Mouse (Mus musculus): ENCODE results near the gene Bpifa5. TPM values are rescaled to one million over a fixed set of nuclear protein-coding genes. Genes with fewer than 3 reads are reported as not detected.

Gene Bpifa5
- total RNA-seq (2014; rRNA removed; ENCODE audit: low replicate concordance) = not detected in 2 replicates
- not detected in 2 replicates for polyA plus RNA-seq (2015; fragmentation: Nextera tagmentation; extraction: Ambion mirVana)

DNA sequence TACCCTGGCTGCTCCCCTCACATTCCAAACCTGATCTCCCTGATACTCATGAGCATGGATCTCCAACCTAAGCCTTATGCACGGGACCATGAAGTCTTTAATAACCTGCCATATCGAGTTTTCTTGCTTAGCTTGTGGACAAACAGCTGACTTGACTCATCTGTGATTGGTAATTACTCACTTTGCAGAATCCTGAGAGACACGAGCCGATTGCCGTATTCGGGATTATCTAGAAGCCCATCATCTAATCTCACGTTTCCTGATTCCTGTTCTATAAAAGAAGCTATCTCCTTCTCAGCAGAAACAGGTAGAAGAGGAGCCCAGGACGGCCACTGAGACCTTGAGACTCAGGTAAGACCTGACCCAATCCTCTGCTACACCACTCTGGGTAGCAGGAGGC lies at the start of gene Bpifa5:
Bpifa5 (plus strand) TSS at position 301 of the 400 bp plus-strand sequence.
- H3K36me3 ChIP-seq (replicated peaks; ENCODE audit: control insufficient read depth, insufficient read depth, low read length) = no peaks in the 10 kb centered on the region
- DNase-seq (ENCODE audit: low spot score) (no peak), ATAC-seq (ENCODE audit: insufficient read depth, low read depth) (no peak)
- no peaks in the 10 kb centered on the region for H3K4me1 ChIP-seq (ENCODE audit: control insufficient read depth, insufficient read depth)
- no peak within 1 kb of the TSS for H3K4me2 ChIP-seq (ENCODE audit: low read depth, low read length)
- H3K4me3 ChIP-seq (ENCODE audit: low read depth, low read length) = no peak within 1 kb of the TSS
- H3K9ac ChIP-seq (replicated peaks; ENCODE audit: low read depth, low read length) = no peak within 1 kb of the TSS
- H3K9me3 ChIP-seq (replicated peaks; ENCODE audit: control insufficient read depth, low read length) = peaks cover 6% of the 10 kb centered on the region
- TF ChIP-seq EP300 (IDR thresholded peaks at IDR 0.05; ENCODE audit: low read depth) = no peak
- no peak for TF ChIP-seq CTCF (IDR thresholded peaks at IDR 0.05; ENCODE audit: low read depth)
- WGBS = 70% methylated on average over 8 of the region's 8 CpGs
- H3K27ac ChIP-seq (ENCODE audit: low read depth) = no peak within 1 kb of the TSS
- H3K27me3 ChIP-seq (ENCODE audit: control insufficient read depth, insufficient read depth, low read length) = no peaks in the 10 kb centered on the region

DNA sequence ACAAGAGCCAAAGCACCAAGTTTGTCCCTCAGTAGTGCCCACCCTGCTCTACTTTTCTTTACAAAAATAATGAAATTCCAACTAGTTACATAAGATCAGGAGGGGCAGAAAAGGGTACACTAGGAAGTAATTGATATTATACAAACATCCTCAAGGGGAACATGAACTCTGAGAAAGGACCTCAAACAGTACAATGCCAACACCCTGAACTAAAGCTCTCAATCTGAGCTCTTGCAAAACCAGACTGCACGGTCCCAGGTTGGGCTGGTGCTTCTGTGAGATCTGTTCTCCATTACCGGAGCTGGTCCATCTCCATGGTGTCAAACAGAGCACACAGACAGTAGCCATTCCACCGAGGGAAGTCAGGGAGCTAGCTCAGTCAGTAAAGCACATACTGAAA lies 45.0 kb upstream of the Bpifa5 start:
- ATAC-seq (ENCODE audit: insufficient read depth, low read depth) (no peak), DNase-seq (ENCODE audit: low spot score) (no peak)
- H3K27ac ChIP-seq (ENCODE audit: low read depth) = no peak overlapping the region
- H3K4me1 ChIP-seq (ENCODE audit: control insufficient read depth, insufficient read depth) = no peaks in the 10 kb centered on the region
- no peaks in the 10 kb centered on the region for H3K36me3 ChIP-seq (replicated peaks; ENCODE audit: control insufficient read depth, insufficient read depth, low read length)
- TF ChIP-seq EP300 (IDR thresholded peaks at IDR 0.05; ENCODE audit: low read depth) = no peak
- TF ChIP-seq CTCF (IDR thresholded peaks at IDR 0.05; ENCODE audit: low read depth) = no peak
- H3K4me3 ChIP-seq (ENCODE audit: low read depth, low read length) = no peak overlapping the region
- H3K27me3 ChIP-seq (ENCODE audit: control insufficient read depth, insufficient read depth, low read length) = no peaks in the 10 kb centered on the region
- no peaks in the 10 kb centered on the region for H3K9me3 ChIP-seq (replicated peaks; ENCODE audit: control insufficient read depth, low read length)
- 78% methylated on average over 3 of the region's 3 CpGs for WGBS
- no peak overlapping the region for H3K9ac ChIP-seq (replicated peaks; ENCODE audit: low read depth, low read length)
- no peak overlapping the region for H3K4me2 ChIP-seq (ENCODE audit: low read depth, low read length)

DNA sequence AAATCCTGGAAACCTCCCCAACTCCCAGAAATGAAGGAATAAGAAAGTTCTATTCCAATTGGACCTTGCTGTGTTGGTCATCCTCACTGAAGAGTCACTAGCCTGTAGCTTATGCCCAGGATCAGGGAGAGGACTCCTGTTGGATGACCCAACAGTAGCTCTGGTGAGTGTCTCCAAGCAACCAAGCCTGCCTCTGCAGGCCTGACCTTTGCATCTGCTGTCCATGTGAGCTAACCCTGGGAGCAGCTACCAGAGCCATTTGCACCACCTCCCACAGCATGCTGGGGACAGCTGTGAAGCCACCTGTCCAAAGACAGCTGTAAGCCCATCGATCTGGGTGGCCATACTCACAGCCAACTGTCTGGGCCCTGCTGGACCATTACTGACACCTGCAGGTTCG lies 32.3 kb upstream of the Bpifa5 start, which contains the start of gene Bpifa3:
Bpifa3 (plus strand) TSS at position 217 of the 400 bp plus-strand sequence.
- no peak for DNase-seq (ENCODE audit: low spot score)

DNA sequence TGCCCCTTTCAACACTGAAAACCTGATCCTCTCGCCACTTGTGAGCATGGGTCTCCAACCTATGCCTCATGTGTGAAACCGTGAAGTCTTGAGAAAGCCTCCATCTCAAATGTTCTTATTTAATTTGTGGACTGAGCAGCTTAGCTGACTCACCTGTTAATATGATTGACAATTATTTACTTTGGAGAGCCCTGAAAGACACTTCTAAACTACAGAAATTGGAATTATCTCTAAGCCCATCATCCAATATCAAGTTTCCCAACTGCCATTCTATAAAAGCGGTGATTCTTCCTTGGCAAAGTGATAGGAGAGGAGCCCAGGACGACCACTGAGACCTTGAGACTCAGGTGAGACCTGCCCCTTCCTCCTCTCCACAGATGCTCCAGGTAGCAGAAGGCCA lies 19.8 kb upstream of the Bpifa5 start, which contains the start of gene Bpifa1:
Bpifa1 (plus strand) TSS at position 301 of the 400 bp plus-strand sequence.
- 70% methylated on average over 4 of the region's 4 CpGs for WGBS
- ATAC-seq (ENCODE audit: insufficient read depth, low read depth) (no peak), DNase-seq (ENCODE audit: low spot score) (no peak)
- Histone ChIP-seq H3K27ac (ENCODE audit: low read depth) (no peak within 1 kb of the TSS), H3K9ac (replicated peaks; ENCODE audit: low read depth, low read length) (no peak within 1 kb of the TSS), H3K4me1 (ENCODE audit: control insufficient read depth, insufficient read depth) (no peaks in the 10 kb centered on the region), H3K9me3 (replicated peaks; ENCODE audit: control insufficient read depth, low read length) (no peaks in the 10 kb centered on the region), H3K4me3 (ENCODE audit: low read depth, low read length) (no peak within 1 kb of the TSS), H3K27me3 (ENCODE audit: control insufficient read depth, insufficient read depth, low read length) (no peaks in the 10 kb centered on the region), H3K4me2 (ENCODE audit: low read depth, low read length) (no peak within 1 kb of the TSS), H3K36me3 (replicated peaks; ENCODE audit: control insufficient read depth, insufficient read depth, low read length) (no peaks in the 10 kb centered on the region)
- no peak for TF ChIP-seq CTCF (IDR thresholded peaks at IDR 0.05; ENCODE audit: low read depth)
- TF ChIP-seq EP300 (IDR thresholded peaks at IDR 0.05; ENCODE audit: low read depth) = no peak

More for the DNA sequence above, 32.3 kb upstream of the Bpifa5 start, which contains the start of gene Bpifa3:
- Histone ChIP-seq H3K9me3 (replicated peaks; ENCODE audit: control insufficient read depth, low read length) (no peaks in the 10 kb centered on the region), H3K27me3 (ENCODE audit: control insufficient read depth, insufficient read depth, low read length) (no peaks in the 10 kb centered on the region), H3K4me3 (ENCODE audit: low read depth, low read length) (no peak within 1 kb of the TSS), H3K4me2 (ENCODE audit: low read depth, low read length) (no peak within 1 kb of the TSS), H3K36me3 (replicated peaks; ENCODE audit: control insufficient read depth, insufficient read depth, low read length) (no peaks in the 10 kb centered on the region), H3K4me1 (ENCODE audit: control insufficient read depth, insufficient read depth) (no peaks in the 10 kb centered on the region), H3K27ac (ENCODE audit: low read depth) (no peak within 1 kb of the TSS), H3K9ac (replicated peaks; ENCODE audit: low read depth, low read length) (no peak within 1 kb of the TSS)
- no peak for ATAC-seq (ENCODE audit: insufficient read depth, low read depth)
- TF ChIP-seq EP300 (IDR thresholded peaks at IDR 0.05; ENCODE audit: low read depth) = no peak
- no peak for TF ChIP-seq CTCF (IDR thresholded peaks at IDR 0.05; ENCODE audit: low read depth)
- WGBS = 43% methylated on average over 2 of the region's 2 CpGs

DNA sequence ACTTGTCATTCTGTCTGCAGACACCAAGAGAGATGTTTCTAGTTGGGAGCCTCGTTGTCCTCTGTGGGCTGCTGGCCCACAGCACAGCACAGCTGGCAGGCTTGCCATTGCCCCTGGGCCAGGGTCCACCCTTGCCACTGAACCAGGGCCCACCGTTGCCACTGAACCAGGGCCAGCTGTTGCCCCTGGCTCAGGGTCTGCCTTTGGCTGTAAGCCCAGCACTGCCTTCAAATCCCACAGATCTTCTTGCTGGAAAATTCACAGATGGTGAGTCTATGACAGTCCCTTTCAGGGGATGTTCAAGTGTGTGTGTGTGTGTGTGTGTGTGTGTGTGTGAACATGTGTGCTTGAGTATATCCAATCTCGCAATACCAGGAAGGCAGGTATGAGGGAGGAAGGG lies 18.7 kb upstream of the Bpifa5 start:
- no peak overlapping the region for H3K4me3 ChIP-seq (ENCODE audit: low read depth, low read length)
- TF ChIP-seq EP300 (IDR thresholded peaks at IDR 0.05; ENCODE audit: low read depth) = no peak
- TF ChIP-seq CTCF (IDR thresholded peaks at IDR 0.05; ENCODE audit: low read depth) = no peak
- 62% methylated on average over 3 of the region's 3 CpGs for WGBS
- H3K27ac ChIP-seq (ENCODE audit: low read depth) = no peak overlapping the region
- no peak for ATAC-seq (ENCODE audit: insufficient read depth, low read depth)
- no peaks in the 10 kb centered on the region for H3K27me3 ChIP-seq (ENCODE audit: control insufficient read depth, insufficient read depth, low read length)
- no peaks in the 10 kb centered on the region for H3K36me3 ChIP-seq (replicated peaks; ENCODE audit: control insufficient read depth, insufficient read depth, low read length)
- H3K9ac ChIP-seq (replicated peaks; ENCODE audit: low read depth, low read length) = no peak overlapping the region
- H3K4me1 ChIP-seq (ENCODE audit: control insufficient read depth, insufficient read depth) = no peaks in the 10 kb centered on the region
- no peak for DNase-seq (ENCODE audit: low spot score)
- no peak overlapping the region for H3K4me2 ChIP-seq (ENCODE audit: low read depth, low read length)
- H3K9me3 ChIP-seq (replicated peaks; ENCODE audit: control insufficient read depth, low read length) = no peaks in the 10 kb centered on the region

DNA sequence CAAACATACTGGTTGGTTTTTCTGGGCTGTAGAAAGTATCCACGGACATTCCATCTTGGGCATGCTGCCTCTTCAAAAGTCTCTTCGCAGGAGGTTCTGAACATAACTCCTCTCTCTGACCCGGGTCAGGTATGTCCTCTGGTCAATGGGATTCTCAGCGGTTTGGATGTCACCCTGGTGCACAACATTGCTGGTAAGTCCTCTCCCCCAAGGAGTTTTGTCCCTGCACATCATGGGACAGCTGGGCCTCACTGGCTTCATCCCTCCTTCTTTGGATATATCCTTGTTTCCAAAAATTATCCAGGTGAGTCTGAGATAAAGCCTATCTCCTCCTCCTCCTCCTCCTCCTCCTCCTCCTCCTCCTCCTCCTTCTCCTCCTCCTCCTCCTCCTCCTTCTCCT lies 14.9 kb upstream of the Bpifa5 start:
- Histone ChIP-seq H3K36me3 (replicated peaks; ENCODE audit: control insufficient read depth, insufficient read depth, low read length) (no peaks in the 10 kb centered on the region), H3K27me3 (ENCODE audit: control insufficient read depth, insufficient read depth, low read length) (no peaks in the 10 kb centered on the region), H3K4me1 (ENCODE audit: control insufficient read depth, insufficient read depth) (no peaks in the 10 kb centered on the region), H3K4me3 (ENCODE audit: low read depth, low read length) (no peak overlapping the region), H3K27ac (ENCODE audit: low read depth) (no peak overlapping the region), H3K9me3 (replicated peaks; ENCODE audit: control insufficient read depth, low read length) (no peaks in the 10 kb centered on the region), H3K4me2 (ENCODE audit: low read depth, low read length) (no peak overlapping the region), H3K9ac (replicated peaks; ENCODE audit: low read depth, low read length) (no peak overlapping the region)
- TF ChIP-seq EP300 (IDR thresholded peaks at IDR 0.05; ENCODE audit: low read depth) (no peak), CTCF (IDR thresholded peaks at IDR 0.05; ENCODE audit: low read depth) (no peak)
- DNase-seq (ENCODE audit: low spot score) (no peak), ATAC-seq (ENCODE audit: insufficient read depth, low read depth) (no peak)
- 69% methylated on average over 4 of the region's 4 CpGs for WGBS
